Comparison of ENCODE assay signal across 8 mouse cellular contexts in genomic region chr6:80019189-80019860, GRCm38 (mm10). TPM values are rescaled to one million over a fixed set of nuclear protein-coding genes. Genes with fewer than 3 reads are reported as not detected.
DNase-seq lines count a peak whose midpoint lies in the region; ATAC-seq lines count a peak whose summit lies in the region.

No protein-coding gene starts in this region.

- H3K9ac ChIP-seq in forebrain, embryonic 11.5 days (ENCODE audit: low read length): peak overlapping the region; percentile 35
- H3K9ac ChIP-seq in intestine, embryonic 16.5 days (ENCODE audit: low read depth, low read length): no peak overlapping the region

- H3K27ac ChIP-seq in forebrain, embryonic 11.5 days (ENCODE audit: low read depth, low read length): no peak overlapping the region
- no peak overlapping the region for H3K27ac ChIP-seq in intestine, embryonic 16.5 days (ENCODE audit: low read length)

- intact Hi-C loops in left cerebral cortex, postnatal 4 days (cut with DNase I): no loop called here
- intact Hi-C loops in left cerebral cortex, postnatal 10 days (cut with DNase I): no loop called here

- peak overlapping the region; percentile 36 for H3K4me3 ChIP-seq in forebrain, embryonic 11.5 days (ENCODE audit: low read depth, low read length)
- peak overlapping the region; percentile 26 for H3K4me3 ChIP-seq in intestine, embryonic 16.5 days (ENCODE audit: low read length)

- WGBS in forebrain, embryonic 11.5 days: under 1% methylated on average over 14 of the region's 14 CpGs
- WGBS in intestine, embryonic 16.5 days: 6% methylated on average over 14 of the region's 14 CpGs

- no peaks in the 10 kb centered on the region for H3K9me3 ChIP-seq in forebrain, embryonic 11.5 days (ENCODE audit: control insufficient read depth, low read length)
- no peaks in the 10 kb centered on the region for H3K9me3 ChIP-seq in intestine, embryonic 16.5 days (ENCODE audit: control insufficient read depth, low read length)

- peak overlapping the region; percentile 64 for H3K4me2 ChIP-seq in forebrain, embryonic 11.5 days (ENCODE audit: low read depth, low read length, severe bottlenecking)
- peak overlapping the region; percentile 53 for H3K4me2 ChIP-seq in intestine, embryonic 16.5 days (ENCODE audit: low read depth, low read length)

- peak; percentile 64 for ATAC-seq in forebrain, embryonic 11.5 days (replicated peaks; ENCODE audit: low FRiP score)
- no peak for ATAC-seq in intestine, embryonic 16.5 days
- ATAC-seq in erythroid progenitor cell, adult 5-6 weeks (replicated peaks; ENCODE audit: low FRiP score, poor library complexity, severe bottlenecking): no peak

- H3K36me3 ChIP-seq in forebrain, embryonic 11.5 days (ENCODE audit: control insufficient read depth, insufficient read depth, low read length): no peaks in the 10 kb centered on the region
- no peaks in the 10 kb centered on the region for H3K36me3 ChIP-seq in intestine, embryonic 16.5 days (ENCODE audit: control insufficient read depth, insufficient read depth, low read length)

- H3K27me3 ChIP-seq in forebrain, embryonic 11.5 days (ENCODE audit: control insufficient read depth, insufficient read depth, low read length): no peaks in the 10 kb centered on the region
- H3K27me3 ChIP-seq in intestine, embryonic 16.5 days (replicated peaks; ENCODE audit: control insufficient read depth, insufficient read depth, low read length): no peaks in the 10 kb centered on the region

- DNase-seq in left cerebral cortex, postnatal 4 days: peak; percentile 3
- no peak for DNase-seq in left cerebral cortex, postnatal 10 days (ENCODE audit: extremely low spot score in 1 of 2, low spot score in 2 of 2)
- peak; percentile 51 for DNase-seq in forebrain, embryonic 11.5 days (ENCODE audit: low spot score)
- DNase-seq in retina, embryonic 14.5 days (ENCODE audit: low spot score): peak; percentile 38
- no peak for DNase-seq in ovary, postnatal 10 days (ENCODE audit: low spot score)
- no peak for DNase-seq in thymus, adult 18-20 months

- H3K4me1 ChIP-seq in forebrain, embryonic 11.5 days (replicated peaks; ENCODE audit: control insufficient read depth, insufficient read depth, low read length): no peaks in the 10 kb centered on the region
- H3K4me1 ChIP-seq in intestine, embryonic 16.5 days (ENCODE audit: control insufficient read depth, insufficient read depth, low read length): peaks cover 2% of the 10 kb centered on the region; the same call in 1 of the 2 replicates

RNA-seq across cellular contexts. Expression of gene Lrrtm4, which starts 0.6 kb away (rescaled TPM):
- 10 to 100 TPM; 39.3 to 45.3 TPM for total RNA-seq in left cerebral cortex, postnatal 4 days (2021)
- total RNA-seq in left cerebral cortex, postnatal 10 days (2021): 10 to 100 TPM; 76.6 to 80.2 TPM
- polyA plus RNA-seq in forebrain, embryonic 11.5 days (2014; fragmentation: Nextera tagmentation; extraction: Ambion mirVana): 2.4 and 2.7 TPM in 2 replicates
- 0.42 and 0.65 TPM in 2 replicates for polyA plus RNA-seq in intestine, embryonic 16.5 days (2015; fragmentation: Nextera tagmentation; extraction: Ambion mirVana)
- total RNA-seq in erythroid progenitor cell, adult 5-6 weeks (2015; ENCODE audit: low replicate concordance): not detected in 2 replicates
- not detected in 2 replicates for total RNA-seq in erythroid progenitor cell, adult 5-6 weeks (2017; ENCODE audit: low replicate concordance)

Comparison
In these comparisons a context has a peak if more than half of its experiments do, and no peak if none do; other contexts are left out.
1. DNase-seq: peak in left cerebral cortex, postnatal 4 days (single experiment), forebrain, embryonic 11.5 days (single experiment) and retina, embryonic 14.5 days (single experiment); none in left cerebral cortex, postnatal 10 days (0 of 2), ovary, postnatal 10 days (single experiment) and thymus, adult 18-20 months (0 of 2).
2. RNA of gene Lrrtm4, which starts 0.6 kb away (total RNA-seq): 76.6 to 80.2 TPM in left cerebral cortex, postnatal 10 days and 39.3 to 45.3 TPM in left cerebral cortex, postnatal 4 days; not detected in erythroid progenitor cell, adult 5-6 weeks; every median in the first group is over 10 times any median in the second.